Mouse (Mus musculus): ENCODE measurements around the gene Plekha5. TPM values are rescaled to one million over a fixed set of nuclear protein-coding genes. Genes with fewer than 3 reads are reported as not detected.
A peak's percentile ranks its signal among the peaks of the same experiment; 100 is the strongest.

Plekha5 gene
- total and polyA plus RNA-seq, 2 experiments: 13.0 to 17.1 TPM

DNA sequence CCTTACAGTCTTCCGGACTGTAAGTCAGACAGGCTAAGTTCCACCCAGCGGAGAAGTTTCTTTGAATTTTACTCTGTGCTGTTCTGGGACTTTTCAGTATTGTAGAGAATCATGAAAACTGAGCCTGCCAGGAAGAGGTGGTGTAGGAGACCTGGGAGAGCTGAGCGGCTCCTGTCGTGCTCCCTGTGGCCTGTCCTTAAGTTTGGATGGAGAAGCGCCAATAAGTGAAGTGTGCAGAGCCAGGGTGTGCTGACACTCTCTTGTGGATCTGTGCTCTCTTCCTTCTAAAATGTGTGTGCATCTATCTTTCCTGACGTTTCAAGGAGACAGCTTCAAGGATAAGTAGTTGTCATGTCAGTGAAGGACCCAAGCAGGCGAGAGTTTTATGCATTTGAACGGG, 5.4 kb downstream of the Plekha5 start:
- peaks cover 14% of the 10 kb centered on the region for H3K36me3 ChIP-seq (ENCODE audit: control insufficient read depth, insufficient read depth, low read length)
- H3K4me3 ChIP-seq (ENCODE audit: insufficient read depth, low read depth, low read length): no peak overlapping the region
- 89% methylated on average over 8 of the region's 8 CpGs for whole genome bisulfite sequencing
- TF ChIP-seq CTCF (IDR thresholded peaks at IDR 0.05; ENCODE audit: low read depth, low read length) (no peak), POLR2A (IDR thresholded peaks at IDR 0.05; ENCODE audit: extremely low read depth, insufficient read depth, low read length) (no peak)
- no peak for DNase-seq (ENCODE audit: extremely low read depth, low read depth, low spot score)
- peaks cover 6% of the 10 kb centered on the region for H3K4me1 ChIP-seq (ENCODE audit: control insufficient read depth, insufficient read depth, low read length)
- no peak overlapping the region for H3K9ac ChIP-seq (ENCODE audit: low read depth, low read length)
- peaks cover 28% of the 10 kb centered on the region; the same call in 1 of the 2 replicates for H3K79me2 ChIP-seq (ENCODE audit: control insufficient read depth, insufficient read depth, low read length)
- H3K27ac ChIP-seq (replicated peaks; ENCODE audit: insufficient read depth, low read depth, low read length): no peak overlapping the region
- H3K27me3 ChIP-seq (ENCODE audit: control insufficient read depth, insufficient read depth, low read length): no peaks in the 10 kb centered on the region

DNA sequence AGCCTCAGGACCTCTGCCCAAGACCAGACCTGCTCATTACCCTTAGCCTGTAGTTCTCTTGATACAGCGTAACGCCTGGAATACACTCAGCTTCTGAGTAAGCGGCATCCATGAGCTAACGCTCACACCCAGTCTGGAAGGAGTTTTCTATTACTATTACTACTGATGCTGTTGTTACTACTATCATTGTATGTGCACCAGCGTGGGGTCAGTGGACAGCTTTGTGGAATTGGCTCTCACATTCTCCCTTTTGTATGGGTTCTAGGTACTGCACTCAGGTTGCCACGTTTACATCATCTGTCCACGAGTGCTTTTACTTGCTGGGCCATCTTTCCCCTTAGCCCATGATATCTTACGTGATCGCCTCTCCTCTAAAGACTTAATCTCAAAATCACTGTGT, 8.5 kb downstream of the Plekha5 start:
- TF ChIP-seq POLR2A (IDR thresholded peaks at IDR 0.05; ENCODE audit: extremely low read depth, insufficient read depth, low read length) (no peak), CTCF (IDR thresholded peaks at IDR 0.05; ENCODE audit: low read depth, low read length) (no peak)
- H3K27me3 ChIP-seq (ENCODE audit: control insufficient read depth, insufficient read depth, low read length): no peaks in the 10 kb centered on the region
- H3K79me2 ChIP-seq (ENCODE audit: control insufficient read depth, insufficient read depth, low read length): peaks cover 33% of the 10 kb centered on the region
- no peak for DNase-seq (ENCODE audit: extremely low read depth, low read depth, low spot score)
- H3K4me1 ChIP-seq (ENCODE audit: control insufficient read depth, insufficient read depth, low read length): no peaks in the 10 kb centered on the region; the same call in 1 of the 2 replicates
- WGBS: 97% methylated on average over 9 of the region's 9 CpGs
- no peak overlapping the region for H3K4me3 ChIP-seq (ENCODE audit: insufficient read depth, low read depth, low read length)
- peaks cover 13% of the 10 kb centered on the region for H3K36me3 ChIP-seq (ENCODE audit: control insufficient read depth, insufficient read depth, low read length)
- H3K9ac ChIP-seq (ENCODE audit: low read depth, low read length): no peak overlapping the region
- no peak overlapping the region for H3K27ac ChIP-seq (replicated peaks; ENCODE audit: insufficient read depth, low read depth, low read length)

DNA sequence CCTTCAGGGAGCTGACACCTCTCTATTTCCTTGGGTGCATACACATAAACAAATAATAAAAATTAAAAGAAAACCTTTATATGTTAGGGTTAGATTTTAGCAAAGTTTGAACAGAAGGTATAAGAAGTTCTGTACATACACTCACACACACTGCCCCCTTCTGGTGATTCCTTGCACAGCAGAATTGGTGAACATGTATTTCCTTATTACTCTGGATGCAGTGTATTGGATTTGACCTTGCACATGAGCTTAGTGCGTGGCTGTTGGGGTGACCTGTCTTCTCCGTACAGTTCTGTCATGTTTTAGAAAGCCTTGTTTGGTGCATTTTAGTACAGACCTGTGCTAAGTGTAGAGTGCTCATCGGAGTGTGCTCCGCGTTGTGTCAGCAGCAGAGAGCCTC, 19.5 kb downstream of the Plekha5 start:
- Histone ChIP-seq H3K36me3 (ENCODE audit: control insufficient read depth, insufficient read depth, low read length) (peaks cover 5% of the 10 kb centered on the region; the same call in 1 of the 2 replicates), H3K4me3 (ENCODE audit: insufficient read depth, low read depth, low read length) (no peak overlapping the region), H3K79me2 (ENCODE audit: control insufficient read depth, insufficient read depth, low read length) (peaks cover 35% of the 10 kb centered on the region; the same call in 1 of the 2 replicates), H3K9ac (ENCODE audit: low read depth, low read length) (no peak overlapping the region), H3K4me1 (ENCODE audit: control insufficient read depth, insufficient read depth, low read length) (0 out of 2 replicates have a peak, but pooled peaks cover 3% of the 10 kb centered on the region), H3K27ac (replicated peaks; ENCODE audit: insufficient read depth, low read depth, low read length) (no peak overlapping the region), H3K27me3 (ENCODE audit: control insufficient read depth, insufficient read depth, low read length) (no peaks in the 10 kb centered on the region)
- 84% methylated on average over 5 of the region's 5 CpGs for WGBS
- TF ChIP-seq CTCF (IDR thresholded peaks at IDR 0.05; ENCODE audit: low read depth, low read length) (peak; percentile 51), POLR2A (IDR thresholded peaks at IDR 0.05; ENCODE audit: extremely low read depth, insufficient read depth, low read length) (no peak)
- peak; percentile 58 for DNase-seq (ENCODE audit: extremely low read depth, low read depth, low spot score)

DNA sequence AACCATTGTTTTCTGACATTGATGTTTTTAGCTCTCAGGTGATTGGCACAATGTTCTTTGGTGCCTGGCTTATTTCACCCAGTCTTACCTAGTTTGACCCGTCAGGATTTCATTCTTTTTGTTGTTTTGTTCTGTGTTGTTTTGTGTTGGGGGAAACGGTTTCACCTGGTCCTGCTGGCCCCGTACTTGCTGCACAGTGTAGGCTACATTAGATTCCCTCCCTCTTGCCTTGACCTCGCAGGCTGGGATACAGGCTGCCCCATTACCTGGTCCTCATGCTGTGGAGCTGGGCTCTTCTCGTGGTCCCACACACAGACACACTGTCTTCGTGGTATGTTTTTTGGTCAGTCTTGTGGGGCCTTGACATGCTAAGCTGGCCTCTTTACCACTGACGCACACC, 20.3 kb downstream of the Plekha5 start:
- Histone ChIP-seq H3K36me3 (ENCODE audit: control insufficient read depth, insufficient read depth, low read length) (peaks cover 5% of the 10 kb centered on the region; the same call in 1 of the 2 replicates), H3K79me2 (ENCODE audit: control insufficient read depth, insufficient read depth, low read length) (peaks cover 29% of the 10 kb centered on the region; the same call in 1 of the 2 replicates), H3K27me3 (ENCODE audit: control insufficient read depth, insufficient read depth, low read length) (no peaks in the 10 kb centered on the region), H3K4me3 (ENCODE audit: insufficient read depth, low read depth, low read length) (no peak overlapping the region), H3K4me1 (ENCODE audit: control insufficient read depth, insufficient read depth, low read length) (0 out of 2 replicates have a peak, but pooled peaks cover 3% of the 10 kb centered on the region), H3K9ac (ENCODE audit: low read depth, low read length) (no peak overlapping the region), H3K27ac (replicated peaks; ENCODE audit: insufficient read depth, low read depth, low read length) (no peak overlapping the region)
- 89% methylated on average over 7 of the region's 7 CpGs for WGBS
- no peak for TF ChIP-seq CTCF (IDR thresholded peaks at IDR 0.05; ENCODE audit: low read depth, low read length)
- TF ChIP-seq POLR2A (IDR thresholded peaks at IDR 0.05; ENCODE audit: extremely low read depth, insufficient read depth, low read length): no peak
- no peak for DNase-seq (ENCODE audit: extremely low read depth, low read depth, low spot score)

DNA sequence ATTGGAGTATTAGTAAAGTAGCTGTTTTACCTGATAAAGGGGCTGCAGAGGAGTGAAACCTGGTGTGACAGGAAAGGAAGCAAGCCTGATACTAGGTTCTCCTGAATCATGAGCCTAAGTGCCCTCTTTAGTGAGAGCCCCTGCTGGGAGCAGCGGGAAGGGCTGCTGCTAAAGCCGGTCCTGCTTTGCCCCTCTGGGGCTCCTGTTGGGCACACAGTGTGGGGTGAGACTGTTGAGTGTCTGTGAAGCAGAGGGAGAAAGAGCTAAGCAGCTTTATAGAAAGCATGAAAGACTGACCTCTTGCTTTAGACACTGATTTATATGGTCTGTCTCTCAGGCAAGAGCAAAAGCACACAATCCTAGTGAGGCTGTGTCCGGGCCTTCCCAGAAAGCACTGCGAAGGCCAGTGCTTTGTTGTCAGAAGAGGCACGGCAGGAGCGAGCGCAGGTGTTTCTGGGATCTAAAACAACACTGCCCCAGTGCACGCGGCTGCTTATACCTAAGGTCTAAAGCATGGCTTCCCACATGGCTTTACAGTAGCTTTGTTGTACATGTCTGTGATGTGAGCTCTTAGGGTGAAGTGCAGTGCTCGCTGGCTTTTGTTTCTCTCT, 21.1 kb downstream of the Plekha5 start:
- H3K27me3 ChIP-seq (ENCODE audit: control insufficient read depth, insufficient read depth, low read length): no peaks in the 10 kb centered on the region
- H3K4me1 ChIP-seq (ENCODE audit: control insufficient read depth, insufficient read depth, low read length): 0 out of 2 replicates have a peak, but pooled peaks cover 3% of the 10 kb centered on the region
- H3K9ac ChIP-seq (ENCODE audit: low read depth, low read length): no peak overlapping the region
- H3K36me3 ChIP-seq (ENCODE audit: control insufficient read depth, insufficient read depth, low read length): peaks cover 5% of the 10 kb centered on the region; the same call in 1 of the 2 replicates
- TF ChIP-seq CTCF (IDR thresholded peaks at IDR 0.05; ENCODE audit: low read depth, low read length) (no peak), POLR2A (IDR thresholded peaks at IDR 0.05; ENCODE audit: extremely low read depth, insufficient read depth, low read length) (no peak)
- H3K27ac ChIP-seq (replicated peaks; ENCODE audit: insufficient read depth, low read depth, low read length): no peak overlapping the region
- 62% methylated on average over 10 of the region's 10 CpGs for WGBS
- peaks cover 30% of the 10 kb centered on the region; the same call in 1 of the 2 replicates for H3K79me2 ChIP-seq (ENCODE audit: control insufficient read depth, insufficient read depth, low read length)
- no peak for DNase-seq (ENCODE audit: extremely low read depth, low read depth, low spot score)
- no peak overlapping the region for H3K4me3 ChIP-seq (ENCODE audit: insufficient read depth, low read depth, low read length)

All from liver, adult 2 months (tissue).